Mouse (Mus musculus): Measurements from ENCODE around the gene Megf8.

DNA sequence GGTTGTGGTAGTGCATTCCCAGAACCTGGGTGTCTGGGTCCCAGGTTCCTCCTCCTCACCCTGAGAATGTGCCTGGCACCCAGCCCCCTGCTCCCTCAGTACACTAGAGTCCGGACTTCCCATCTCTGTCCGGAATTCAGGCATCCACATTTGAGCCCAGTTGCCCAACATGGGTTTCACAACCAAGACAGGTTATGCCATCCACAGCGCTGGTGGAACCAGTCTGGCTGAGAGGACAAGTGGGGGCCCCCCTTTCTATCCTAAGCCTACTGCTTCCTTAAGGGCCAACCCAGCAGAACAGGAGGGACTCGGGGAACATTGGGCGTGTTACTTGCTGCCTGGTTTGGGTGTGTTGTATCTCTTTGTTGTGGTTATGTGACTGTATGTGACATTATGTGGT, 55.5 kb downstream of the Megf8 start:
- TF ChIP-seq CTCF (IDR thresholded peaks at IDR 0.05) (no peak), POLR2A (IDR thresholded peaks at IDR 0.05; ENCODE audit: insufficient read depth, low read depth, low read length) (no peak), EP300 (IDR thresholded peaks at IDR 0.05; ENCODE audit: insufficient read depth, low read depth, low read length) (no peak)

All from heart, adult 2 months (tissue).